Mouse (Mus musculus) forebrain, embryonic 15.5 days (tissue): ENCODE results near the gene Cd46. TPM values are rescaled to one million over a fixed set of nuclear protein-coding genes. Genes with fewer than 3 reads are reported as not detected.

Source experiments
- ATAC-seq: fragments of 200-750 bp; cut with Nextera tagmentation; replicated peaks from 2 replicates; pipeline ENCODE4 v1.8.0; 2017; ENCODE audit warnings: mild to moderate bottlenecking, moderate TSS enrichment, moderate library complexity
- H3K27ac ChIP-seq: fragments of 300-500 bp; sonication (generic); replicated peaks from 2 replicates; pipeline ENCODE4 v1.5.1; 2015; ENCODE audit warnings: mild to moderate bottlenecking, inconsistent platforms
- H3K27me3 ChIP-seq: fragments of 300-500 bp; sonication (generic); 2 replicates; pipeline ENCODE4 v1.6.1; 2015; ENCODE audit warnings: inconsistent platforms
- H3K36me3 ChIP-seq: fragments of 300-500 bp; sonication (generic); 2 replicates; pipeline ENCODE4 v1.6.1; 2015; ENCODE audit warnings: mild to moderate bottlenecking, inconsistent platforms
- H3K4me1 ChIP-seq: fragments of 300-500 bp; sonication (generic); 2 replicates; pipeline ENCODE4 v1.6.1; 2015; ENCODE audit warnings: inconsistent platforms
- H3K4me2 ChIP-seq: fragments of 300-500 bp; sonication (generic); replicated peaks from 2 replicates; pipeline ENCODE4 v1.6.1; 2015; ENCODE audit warnings: mild to moderate bottlenecking, inconsistent platforms
- H3K4me3 ChIP-seq: fragments of 300-500 bp; sonication (generic); 2 replicates; pipeline ENCODE4 v1.5.1; 2015; ENCODE audit warnings: mild to moderate bottlenecking, inconsistent platforms
- H3K9ac ChIP-seq: fragments of 300-500 bp; sonication (generic); replicated peaks from 2 replicates; pipeline ENCODE4 v1.6.1; 2015; ENCODE audit warnings: mild to moderate bottlenecking, inconsistent platforms
- H3K9me3 ChIP-seq: fragments of 300-500 bp; sonication (generic); 2 replicates; pipeline ENCODE4 v1.6.1; 2016; ENCODE audit warnings: inconsistent platforms
- WGBS: fragments of 180-500 bp; shearing (Covaris S2); methylation state at CpG from one replicate; pipeline ENCODE4 v1.1.7; 2015; ENCODE audit warnings: mixed read lengths; 5-methylcytosine and 5-hydroxymethylcytosine counted together
- microRNA counts: library from miRNA; unstranded; fragments of <30 nt; microRNA quantifications from one replicate; lab custom pipeline; 2016
- microRNA-seq: library from miRNA; unstranded; fragments of <30 nt; microRNA quantifications from one replicate; pipeline ENCODE4, GENCODE M21; 2016
- polyA plus RNA-seq: library from polyadenylated mRNA; unstranded; fragments of >200 nt; fragmentation: Nextera tagmentation; extraction: Ambion mirVana; gene quantifications from 2 replicates; pipeline ENCODE4 v1.2.1, GENCODE M21; 2015

Cd46 gene
- polyA plus RNA-seq, 1 experiment from 2014 or later: 1.2 TPM

DNA sequence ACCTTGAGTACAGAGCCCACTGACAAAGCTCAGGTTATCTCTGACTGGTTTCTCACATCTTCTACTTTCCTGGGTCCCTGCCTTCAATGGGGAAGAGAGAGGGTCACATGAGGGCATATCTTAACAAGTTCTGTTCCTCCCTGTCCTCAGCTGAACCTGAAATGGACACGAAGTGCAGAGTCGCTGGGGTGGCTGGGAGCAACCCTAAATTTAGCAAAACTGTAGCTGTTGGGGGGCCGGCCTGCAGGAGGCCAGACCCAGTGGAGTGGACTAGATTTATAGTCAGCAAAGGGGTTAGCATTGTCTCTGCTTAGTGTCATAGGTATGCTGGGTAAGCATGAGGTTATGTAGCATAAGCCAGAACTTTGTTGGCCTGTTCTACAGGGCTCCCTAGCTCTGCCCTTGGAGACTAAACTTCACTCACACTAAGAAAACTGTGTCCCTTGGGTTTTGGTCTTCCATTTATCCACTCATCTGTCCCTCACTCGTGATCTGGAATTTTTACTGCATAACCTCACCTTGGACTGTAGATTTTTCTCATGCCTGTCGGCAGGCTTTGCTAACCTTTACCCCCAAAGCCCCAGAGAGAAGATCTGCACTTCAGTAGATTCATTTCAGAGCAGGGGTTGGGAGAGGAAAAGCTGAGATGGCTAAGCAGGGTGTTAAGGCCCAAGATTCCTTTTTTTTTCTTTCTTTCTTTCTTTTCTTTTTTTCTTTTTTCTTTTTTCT, 99.3 kb downstream of the Cd46 start:
- Histone ChIP-seq H3K27ac (no peak overlapping the region), H3K36me3 (no peaks in the 10 kb centered on the region), H3K9ac (no peak overlapping the region), H3K4me3 (no peak overlapping the region), H3K4me1 (no peaks in the 10 kb centered on the region), H3K9me3 (no peaks in the 10 kb centered on the region), H3K4me2 (no peak overlapping the region), H3K27me3 (no peaks in the 10 kb centered on the region)
- ATAC-seq: no peak
- 80% methylated on average over 5 of the region's 5 CpGs for WGBS

DNA sequence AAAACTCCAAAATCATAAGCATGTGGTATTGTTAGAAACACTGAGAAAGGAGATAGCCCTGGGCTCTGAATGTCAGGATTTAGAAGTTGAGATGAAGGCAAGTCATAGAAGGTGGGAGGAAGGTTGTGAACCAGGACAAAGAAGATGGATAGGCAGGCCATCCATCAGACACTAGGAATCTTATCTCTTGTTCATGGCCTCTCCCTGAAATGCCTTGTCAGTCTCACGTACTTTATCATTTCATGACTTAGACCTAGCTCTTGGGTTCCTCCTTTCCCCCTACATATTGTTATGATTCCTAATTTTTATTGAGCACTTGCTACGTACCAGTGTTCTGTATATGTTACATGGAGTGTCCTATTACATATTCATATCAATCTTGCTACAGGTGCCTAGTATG, 100.4 kb downstream of the Cd46 start:
- no peak overlapping the region for H3K27ac ChIP-seq
- 96% methylated on average over 2 of the region's 2 CpGs for WGBS
- no peak overlapping the region for H3K4me2 ChIP-seq
- no peak overlapping the region for H3K4me3 ChIP-seq
- no peak overlapping the region for H3K9ac ChIP-seq
- H3K36me3 ChIP-seq: no peaks in the 10 kb centered on the region
- no peaks in the 10 kb centered on the region for H3K27me3 ChIP-seq
- no peaks in the 10 kb centered on the region for H3K9me3 ChIP-seq
- no peaks in the 10 kb centered on the region for H3K4me1 ChIP-seq
- ATAC-seq: no peak

GRCm38 (mm10) chr1:194990976-194991375, 101.1 kb downstream of the Cd46 start:
- no peak overlapping the region for H3K4me3 ChIP-seq
- H3K4me1 ChIP-seq: no peaks in the 10 kb centered on the region
- ATAC-seq: no peak
- WGBS: 88% methylated on average over 2 of the region's 2 CpGs
- H3K36me3 ChIP-seq: no peaks in the 10 kb centered on the region
- no peaks in the 10 kb centered on the region for H3K9me3 ChIP-seq
- H3K27me3 ChIP-seq: no peaks in the 10 kb centered on the region
- no peak overlapping the region for H3K4me2 ChIP-seq
- H3K9ac ChIP-seq: no peak overlapping the region
- H3K27ac ChIP-seq: no peak overlapping the region

DNA sequence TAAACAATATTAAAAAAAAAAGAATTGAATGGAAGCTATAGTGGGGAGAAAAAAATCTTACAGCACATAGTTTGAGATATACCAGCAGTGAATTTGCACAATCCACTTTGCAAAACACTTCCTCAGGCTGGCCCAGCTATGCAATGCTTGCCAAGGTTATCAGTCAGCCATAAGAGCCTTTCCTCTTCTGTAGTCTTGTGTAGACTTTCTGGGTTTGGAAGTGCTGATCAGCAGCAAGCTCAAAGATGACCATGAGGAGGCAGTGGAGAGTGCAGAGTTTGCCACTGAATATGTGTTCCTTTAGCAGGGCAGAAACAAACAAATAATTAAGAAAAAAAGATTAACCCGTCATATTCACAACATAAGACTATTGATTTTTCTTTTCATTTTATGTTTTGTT, 103.0 kb downstream of the Cd46 start:
- Histone ChIP-seq H3K36me3 (no peaks in the 10 kb centered on the region), H3K9me3 (no peaks in the 10 kb centered on the region), H3K27me3 (no peaks in the 10 kb centered on the region), H3K27ac (no peak overlapping the region), H3K9ac (no peak overlapping the region), H3K4me1 (no peaks in the 10 kb centered on the region), H3K4me2 (no peak overlapping the region), H3K4me3 (no peak overlapping the region)
- no peak for ATAC-seq
- WGBS: 97% methylated on average over 1 of the region's 1 CpGs

MicroRNAs within 50 kb of the gene (microRNA counts, 519-probe panel; counts per million panel counts)
- microRNA mmu-miR-29b (lab: Ali Mortazavi, UCI): 2,543 counts per million, percentile 56 among the panel's probes with 10 or more counts
- microRNA mmu-miR-29c (lab: Ali Mortazavi, UCI): 3,278 counts per million, percentile 78 among the panel's probes with 10 or more counts

Small RNAs within 50 kb of the gene (microRNA-seq; reads per million reads assigned to microRNA genes)
- gene Mir29b-2: 4.6 reads per million, percentile 17 among the genes with 10 or more reads in this experiment
- gene Mir29c: 171 reads per million, percentile 60 among the genes with 10 or more reads in this experiment

Other genes starting within 250 kb of the Cd46 start
- gene Cd34, start 153.4 kb downstream of the Cd46 start, polyA plus RNA-seq: 25.2 and 26.3 TPM in 2 replicates
- 46.4 and 48.3 TPM in 2 replicates for gene Cr1l, start 39.3 kb upstream of the Cd46 start, polyA plus RNA-seq
- gene Cr2, start 84.5 kb upstream of the Cd46 start, polyA plus RNA-seq: 0.46 and 0.56 TPM in 2 replicates